Mouse (Mus musculus) yolk sac, embryonic 10.5 days (tissue): Measurements from ENCODE around the gene Lpp.
A peak's percentile ranks its signal among the peaks of the same experiment; 100 is the strongest.

Experiments used
- DNase-seq: peaks from one replicate; pipeline ENCODE4 v3.0.0-alpha.2; 2017; ENCODE audit warnings: low spot score

The Lpp gene

GRCm38 (mm10) chr16:24932816-24933215, 539.5 kb downstream of the Lpp start:
- no peak for DNase-seq

- DNase-seq: no peak
These were observed 540.4 kb downstream of the Lpp start for GRCm38 (mm10) chr16:24933691-24934090.

- DNase-seq: no peak
These were observed 548.2 kb downstream of the Lpp start for GRCm38 (mm10) chr16:24941306-24942160.

- DNase-seq: peak; percentile 12
These were observed 550.4 kb downstream of the Lpp start for GRCm38 (mm10) chr16:24943486-24944261.

GRCm38 (mm10) chr16:24946356-24946755, 553.0 kb downstream of the Lpp start:
- no peak for DNase-seq

- no peak for DNase-seq
These were observed 554.2 kb downstream of the Lpp start for GRCm38 (mm10) chr16:24947485-24947884.

- DNase-seq: no peak
These were observed 554.9 kb downstream of the Lpp start for GRCm38 (mm10) chr16:24948091-24948690.

- no peak for DNase-seq
These were observed 556.0 kb downstream of the Lpp start for GRCm38 (mm10) chr16:24949265-24949664.

- no peak for DNase-seq
These were observed 556.9 kb downstream of the Lpp start for GRCm38 (mm10) chr16:24950112-24950743.

GRCm38 (mm10) chr16:24951909-24952308, 558.6 kb downstream of the Lpp start:
- DNase-seq: no peak

- no peak for DNase-seq
These were observed 561.7 kb downstream of the Lpp start for GRCm38 (mm10) chr16:24955054-24955453.

GRCm38 (mm10) chr16:24958661-24959060, 565.4 kb downstream of the Lpp start:
- no peak for DNase-seq

- DNase-seq: no peak
These were observed 567.8 kb downstream of the Lpp start for GRCm38 (mm10) chr16:24960901-24961806.

GRCm38 (mm10) chr16:24964311-24964710, 571.0 kb downstream of the Lpp start:
- no peak for DNase-seq

- no peak for DNase-seq
These were observed 571.8 kb downstream of the Lpp start for GRCm38 (mm10) chr16:24965091-24965490.

GRCm38 (mm10) chr16:24966460-24966859, 573.2 kb downstream of the Lpp start:
- no peak for DNase-seq

- DNase-seq: no peak
These were observed 579.8 kb downstream of the Lpp start for GRCm38 (mm10) chr16:24973009-24973631.

- DNase-seq: no peak
These were observed 584.5 kb downstream of the Lpp start for GRCm38 (mm10) chr16:24977771-24978170.

- no peak for DNase-seq
These were observed 584.9 kb downstream of the Lpp start for GRCm38 (mm10) chr16:24978226-24978625.

GRCm38 (mm10) chr16:24979391-24979790, 586.1 kb downstream of the Lpp start:
- DNase-seq: no peak

GRCm38 (mm10) chr16:24982828-24983227, 589.5 kb downstream of the Lpp start:
- DNase-seq: no peak
